Mouse (Mus musculus) layer of hippocampus, adult 9-11 months (tissue): ENCODE data around the gene Brdt.

ENCODE experiments used
- DNase-seq: peaks from one replicate; pipeline ENCODE4 v3.0.0; 2022

Gene Brdt

DNA sequence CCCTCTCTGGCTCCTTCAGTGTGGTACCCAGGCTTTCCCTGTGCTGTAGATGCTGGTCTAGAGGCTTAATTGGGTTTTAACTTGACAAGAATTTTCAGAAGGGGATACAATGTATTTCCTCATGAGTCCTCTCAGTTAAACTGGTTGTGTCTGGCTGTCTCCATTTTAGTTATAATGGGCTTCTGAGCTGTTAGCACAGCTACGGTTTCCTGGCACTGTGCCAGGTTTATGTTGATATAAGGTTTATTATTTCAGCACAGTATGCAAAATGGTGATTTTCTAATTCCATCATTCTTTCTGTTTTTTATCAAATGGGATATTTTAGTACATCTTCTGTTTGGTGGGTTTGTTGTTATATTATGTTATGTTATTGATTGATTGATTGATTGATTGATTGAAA is 90.7 kb downstream of the Brdt start:
- DNase-seq: no peak

DNA sequence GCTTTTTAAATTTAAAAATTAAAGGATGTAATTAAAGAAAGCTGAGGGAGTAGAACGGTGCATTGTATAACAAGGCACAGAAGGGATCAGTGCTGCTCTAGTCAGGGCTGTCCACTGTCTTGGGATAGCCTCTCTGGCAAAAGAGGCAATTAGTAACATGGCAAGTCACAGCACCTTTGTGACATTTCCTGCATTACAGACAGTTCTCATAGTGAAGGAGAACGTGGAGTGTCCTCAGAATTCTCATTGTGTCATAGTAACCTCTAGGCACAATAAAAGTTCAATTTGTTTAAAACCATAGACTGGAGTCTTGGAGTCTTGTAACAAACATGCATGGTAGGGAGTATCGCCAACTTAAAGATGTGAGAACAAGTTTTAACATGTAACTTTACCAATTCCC is 100.3 kb downstream of the Brdt start, which contains the start of gene Lpcat2b:
Gene Lpcat2b, plus strand, starts transcription at position 301 of the 400 bp plus-strand sequence.
- no peak for DNase-seq

DNA sequence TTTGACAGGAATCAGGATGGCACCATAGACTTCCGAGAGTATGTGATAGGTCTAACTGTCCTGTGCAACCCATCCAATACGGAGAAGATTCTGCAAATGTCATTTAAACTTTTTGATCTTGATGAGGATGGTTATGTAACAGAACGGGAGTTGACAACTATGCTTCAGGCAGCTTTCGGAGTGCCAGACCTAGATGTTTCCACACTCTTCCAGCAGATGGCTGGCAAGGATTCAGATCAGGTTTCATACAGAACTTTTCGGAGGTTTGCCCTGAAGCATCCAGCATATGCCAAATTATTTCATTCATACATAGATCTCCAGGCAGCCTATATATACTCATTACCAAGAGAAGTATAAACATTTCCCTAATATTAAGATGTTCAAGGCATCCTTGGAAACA is 103.0 kb downstream of the Brdt start:
- DNase-seq: no peak

DNA sequence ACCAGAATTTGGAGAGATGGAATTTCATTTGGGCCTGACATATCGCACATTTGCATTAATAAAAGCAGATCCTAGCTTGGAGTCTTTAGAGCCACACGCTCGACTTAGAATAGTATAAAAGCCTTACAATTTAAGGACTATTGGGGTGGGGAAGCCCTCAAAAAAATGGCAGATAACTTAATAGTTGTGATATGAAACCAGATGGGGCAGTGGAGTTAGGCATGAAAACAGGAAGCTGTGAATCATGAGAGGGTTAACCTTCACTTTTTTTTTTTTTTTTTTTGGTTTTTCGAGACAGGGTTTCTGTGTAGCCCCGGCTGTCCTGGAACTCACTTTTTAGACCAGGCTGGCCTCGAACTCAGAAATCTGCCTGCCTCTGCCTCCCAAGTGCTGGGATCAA is 105.2 kb downstream of the Brdt start:
- DNase-seq: no peak
